Mouse (Mus musculus) lung, embryonic 15.5 days (tissue): Measurements from ENCODE around the gene Olfr875. TPM values are rescaled to one million over a fixed set of nuclear protein-coding genes. Genes with fewer than 3 reads are reported as not detected.

ENCODE experiments used
- ATAC-seq: fragments of 200-750 bp; cut with Nextera tagmentation; 2 replicates; pipeline ENCODE4 v1.8.0; 2017; ENCODE audit warnings: moderate number of reproducible peaks, borderline replicate concordance; ENCODE audit not compliant: low FRiP score, low TSS enrichment; ENCODE audit errors: extremely low read depth
- H3K27ac ChIP-seq: fragments of 300-500 bp; sonication (generic); 2 replicates; pipeline ENCODE4 v1.5.1; 2015; ENCODE audit warnings: moderate library complexity, mild to moderate bottlenecking, inconsistent platforms
- H3K27me3 ChIP-seq: fragments of 300-500 bp; sonication (generic); 2 replicates; pipeline ENCODE4 v1.6.1; 2015; ENCODE audit warnings: inconsistent platforms
- H3K36me3 ChIP-seq: fragments of 300-500 bp; sonication (generic); 2 replicates; pipeline ENCODE4 v1.6.1; 2015; ENCODE audit warnings: inconsistent platforms
- H3K4me1 ChIP-seq: fragments of 300-500 bp; sonication (generic); 2 replicates; pipeline ENCODE4 v1.6.1; 2015; ENCODE audit warnings: inconsistent platforms
- H3K4me2 ChIP-seq: fragments of 300-500 bp; sonication (generic); 2 replicates; pipeline ENCODE4 v1.6.1; 2015; ENCODE audit warnings: inconsistent platforms, mild to moderate bottlenecking, moderate library complexity
- H3K4me3 ChIP-seq: fragments of 300-500 bp; sonication (generic); 2 replicates; pipeline ENCODE4 v1.5.1; 2015; ENCODE audit warnings: mild to moderate bottlenecking, inconsistent platforms
- H3K9ac ChIP-seq: fragments of 300-500 bp; sonication (generic); 2 replicates; pipeline ENCODE4 v1.6.1; 2015; ENCODE audit warnings: inconsistent platforms
- H3K9me3 ChIP-seq: fragments of 300-500 bp; sonication (generic); 2 replicates; pipeline ENCODE4 v1.6.1; 2016; ENCODE audit warnings: inconsistent platforms
- WGBS: fragments of 180-500 bp; shearing (Covaris S2); methylation state at CpG from one replicate; pipeline ENCODE4 v1.1.7; 2015; 5-methylcytosine and 5-hydroxymethylcytosine counted together
- polyA plus RNA-seq: library from polyadenylated mRNA; unstranded; fragments of >200 nt; fragmentation: Nextera tagmentation; extraction: Ambion mirVana; gene quantifications from 2 replicates; pipeline ENCODE4 v1.2.1, GENCODE M21; 2015

Olfr875 gene
- polyA plus RNA-seq, 1 experiment from 2014 or later, result not detected

- 78% methylated on average over 4 of the region's 4 CpGs for WGBS
Measured at GRCm38 (mm10) chr9:37802055-37802454, 30.4 kb downstream of the Olfr875 start.

GRCm38 (mm10) chr9:37802731-37803130, 31.1 kb downstream of the Olfr875 start, which contains the start of gene Olfr876:
Olfr876 (plus strand) TSS chr9:37803031.
- Histone ChIP-seq H3K4me3 (no peak within 1 kb of the TSS), H3K9ac (no peak within 1 kb of the TSS), H3K9me3 (no peaks in the 10 kb centered on the region), H3K4me1 (no peaks in the 10 kb centered on the region), H3K27me3 (no peaks in the 10 kb centered on the region), H3K27ac (no peak within 1 kb of the TSS), H3K4me2 (no peak within 1 kb of the TSS), H3K36me3 (no peaks in the 10 kb centered on the region)
- no peak for ATAC-seq

More at GRCm38 (mm10) chr9:37802055-37802454, 30.4 kb downstream of the Olfr875 start:
- Histone ChIP-seq H3K27me3 (no peaks in the 10 kb centered on the region), H3K9ac (no peak overlapping the region), H3K36me3 (no peaks in the 10 kb centered on the region), H3K27ac (no peak overlapping the region), H3K4me3 (no peak overlapping the region), H3K9me3 (no peaks in the 10 kb centered on the region), H3K4me2 (no peak overlapping the region), H3K4me1 (no peaks in the 10 kb centered on the region)
- ATAC-seq, result no peak

- Histone ChIP-seq H3K27me3 (no peaks in the 10 kb centered on the region), H3K4me1 (no peaks in the 10 kb centered on the region), H3K4me3 (no peak overlapping the region), H3K9me3 (no peaks in the 10 kb centered on the region), H3K9ac (no peak overlapping the region), H3K36me3 (no peaks in the 10 kb centered on the region), H3K4me2 (no peak overlapping the region), H3K27ac (no peak overlapping the region)
- no peak for ATAC-seq
Measured at GRCm38 (mm10) chr9:37807235-37807634, 35.6 kb downstream of the Olfr875 start.

GRCm38 (mm10) chr9:37808456-37808855, 36.8 kb downstream of the Olfr875 start:
- H3K4me2 ChIP-seq, result no peak overlapping the region
- WGBS, result 78% methylated on average over 3 of the region's 3 CpGs
- H3K9ac ChIP-seq, result no peak overlapping the region
- H3K27me3 ChIP-seq, result no peaks in the 10 kb centered on the region
- H3K4me3 ChIP-seq, result no peak overlapping the region
- H3K4me1 ChIP-seq, result no peaks in the 10 kb centered on the region
- no peaks in the 10 kb centered on the region for H3K9me3 ChIP-seq
- no peaks in the 10 kb centered on the region for H3K36me3 ChIP-seq
- ATAC-seq, result no peak
- H3K27ac ChIP-seq, result no peak overlapping the region

- 65% methylated on average over 2 of the region's 2 CpGs for WGBS
Measured at GRCm38 (mm10) chr9:37808976-37809375, 37.3 kb downstream of the Olfr875 start.

GRCm38 (mm10) chr9:37814696-37815095, 43.0 kb downstream of the Olfr875 start:
- Histone ChIP-seq H3K4me3 (no peak overlapping the region), H3K4me2 (no peak overlapping the region), H3K27ac (no peak overlapping the region), H3K9me3 (no peaks in the 10 kb centered on the region), H3K4me1 (no peaks in the 10 kb centered on the region), H3K36me3 (no peaks in the 10 kb centered on the region), H3K27me3 (no peaks in the 10 kb centered on the region), H3K9ac (no peak overlapping the region)
- ATAC-seq, result no peak
- WGBS, result 71% methylated on average over 3 of the region's 3 CpGs

More at GRCm38 (mm10) chr9:37808976-37809375, 37.3 kb downstream of the Olfr875 start:
- no peak overlapping the region for H3K9ac ChIP-seq
- ATAC-seq, result no peak
- H3K4me1 ChIP-seq, result no peaks in the 10 kb centered on the region
- H3K27ac ChIP-seq, result no peak overlapping the region
- H3K36me3 ChIP-seq, result no peaks in the 10 kb centered on the region
- no peak overlapping the region for H3K4me2 ChIP-seq
- no peak overlapping the region for H3K4me3 ChIP-seq
- H3K9me3 ChIP-seq, result no peaks in the 10 kb centered on the region
- H3K27me3 ChIP-seq, result no peaks in the 10 kb centered on the region

Other genes starting within 250 kb of the Olfr875 start
- gene Esam, start 243.8 kb upstream of the Olfr875 start, polyA plus RNA-seq, result 167 and 178 TPM in 2 replicates
- 26.5 and 33.3 TPM in 2 replicates for gene Vsig2, start 232.6 kb upstream of the Olfr875 start, polyA plus RNA-seq
- gene Nrgn, start 219.0 kb upstream of the Olfr875 start, polyA plus RNA-seq, result 7.0 and 8.1 TPM in 2 replicates
- 11.6 and 13.0 TPM in 2 replicates for gene Siae, start 216.2 kb upstream of the Olfr875 start, polyA plus RNA-seq
- 8.2 and 8.4 TPM in 2 replicates for gene Spa17, start 158.1 kb upstream of the Olfr875 start, polyA plus RNA-seq
- gene Tbrg1, start 114.5 kb upstream of the Olfr875 start, polyA plus RNA-seq, result 128 and 134 TPM in 2 replicates
- 0.07 TPM in 1 of 2 replicates, not detected in the other for gene Panx3, start 102.6 kb upstream of the Olfr875 start, polyA plus RNA-seq
- not detected in 2 replicates for gene Olfr160, start 55.6 kb upstream of the Olfr875 start, polyA plus RNA-seq
- not detected in 2 replicates for gene Olfr874, start 26.8 kb upstream of the Olfr875 start, polyA plus RNA-seq
- gene Olfr876, start 31.2 kb downstream of the Olfr875 start, polyA plus RNA-seq, result not detected in 2 replicates
- gene Olfr877, start 82.4 kb downstream of the Olfr875 start, polyA plus RNA-seq, result not detected in 2 replicates
- not detected in 2 replicates for gene Olfr145, start 124.9 kb downstream of the Olfr875 start, polyA plus RNA-seq
- gene Olfr878, start 146.0 kb downstream of the Olfr875 start, polyA plus RNA-seq, result not detected in 2 replicates
- gene Olfr881, start 220.0 kb downstream of the Olfr875 start, polyA plus RNA-seq, result not detected in 2 replicates